Mouse (Mus musculus) hindbrain, embryonic 10.5 days (tissue): ENCODE measurements around the gene Ralgapa1. TPM values are rescaled to one million over a fixed set of nuclear protein-coding genes. Genes with fewer than 3 reads are reported as not detected.
"Not testable (repeated sequence)": the region's sequence is repeated elsewhere in the genome, so short reads cannot be mapped to it uniquely, and the experiment has no call there.

ENCODE experiments used
- DNase-seq: peaks from one replicate; pipeline ENCODE4 v3.0.0-alpha.2; 2017; ENCODE audit warnings: low spot score
- H3K27ac ChIP-seq: fragments of 300-500 bp; sonication (generic); 2 replicates; pipeline ENCODE4 v1.5.1; 2016; ENCODE audit warnings: mild to moderate bottlenecking, moderate library complexity
- H3K27me3 ChIP-seq: fragments of 300-500 bp; sonication (generic); 2 replicates; pipeline ENCODE4 v1.6.1; 2016; ENCODE audit warnings: mild to moderate bottlenecking; ENCODE audit not compliant: poor library complexity, insufficient read depth, severe bottlenecking
- H3K36me3 ChIP-seq: fragments of 300-500 bp; sonication (generic); 2 replicates; pipeline ENCODE4 v1.6.1; 2016; ENCODE audit warnings: mild to moderate bottlenecking, moderate library complexity
- H3K4me1 ChIP-seq: fragments of 300-500 bp; sonication (generic); replicated peaks from 2 replicates; pipeline ENCODE4 v1.6.1; 2016; ENCODE audit warnings: mild to moderate bottlenecking
- H3K4me3 ChIP-seq: fragments of 300-500 bp; sonication (generic); 2 replicates; pipeline ENCODE4 v1.5.1; 2016; ENCODE audit warnings: mild to moderate bottlenecking, moderate library complexity
- H3K9me3 ChIP-seq: fragments of 300-500 bp; sonication (generic); 2 replicates; pipeline ENCODE4 v1.6.1; 2016; ENCODE audit warnings: mild to moderate bottlenecking, moderate library complexity
- WGBS: fragments of 180-500 bp; shearing (Covaris S2); methylation state at CpG from one replicate; pipeline ENCODE4 v1.1.7; 2016; 5-methylcytosine and 5-hydroxymethylcytosine counted together
- polyA plus RNA-seq: library from polyadenylated mRNA; unstranded; fragments of >200 nt; fragmentation: Nextera tagmentation; extraction: Ambion mirVana; gene quantifications from 2 replicates; pipeline ENCODE4 v1.2.1, GENCODE M21; 2016

The Ralgapa1 gene
- polyA plus RNA-seq, 1 experiment from 2014 or later: 11.7 TPM

DNA sequence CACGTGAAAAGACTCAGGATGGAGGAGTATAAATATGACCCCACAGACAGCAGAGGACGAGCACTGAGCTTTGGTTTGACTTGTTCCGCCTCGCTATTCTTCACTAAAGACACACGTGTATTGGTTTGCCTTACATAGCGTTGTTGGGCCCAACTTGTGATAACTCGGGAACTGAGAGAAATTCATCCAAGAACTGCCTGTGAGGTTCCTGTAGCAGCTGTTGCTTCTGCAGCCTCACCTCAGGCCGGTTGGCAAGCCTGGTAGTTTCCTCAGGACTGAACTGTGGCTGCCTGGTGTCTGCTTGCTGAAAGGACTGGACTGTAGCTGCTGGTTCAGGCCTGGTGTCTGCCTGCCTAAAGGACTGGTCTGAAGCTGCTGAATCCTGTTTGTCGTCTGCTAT is 250.3 kb downstream of the Ralgapa1 start:
- H3K4me3 ChIP-seq: no peak overlapping the region
- H3K4me1 ChIP-seq: peaks cover 9% of the 10 kb centered on the region
- WGBS: 88% methylated on average over 9 of the region's 9 CpGs
- no peaks in the 10 kb centered on the region for H3K36me3 ChIP-seq
- no peak for DNase-seq
- no peaks in the 10 kb centered on the region for H3K9me3 ChIP-seq
- H3K27me3 ChIP-seq: no peaks in the 10 kb centered on the region; the same call in 1 of the 2 replicates
- no peak overlapping the region for H3K27ac ChIP-seq

DNA sequence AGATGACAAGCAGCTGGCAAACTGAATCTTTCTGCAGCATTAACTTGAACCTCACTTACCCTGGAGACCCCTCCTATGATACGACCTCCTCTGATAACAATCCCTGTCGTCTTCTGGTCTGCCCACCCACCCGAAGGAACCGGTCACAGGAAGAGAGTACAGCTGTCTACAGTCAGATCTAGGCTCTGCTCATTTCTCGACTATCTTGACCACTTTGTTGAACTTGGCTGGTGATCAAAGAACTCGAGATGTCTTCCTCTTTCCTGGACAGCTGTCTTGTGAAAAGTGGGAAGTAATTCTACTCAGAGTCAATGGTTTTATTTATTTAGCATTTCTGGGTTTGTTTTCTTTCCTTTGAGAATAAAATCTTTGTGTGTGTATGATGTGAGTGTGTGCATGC is 251.3 kb downstream of the Ralgapa1 start:
- H3K27ac ChIP-seq: no peak overlapping the region
- H3K4me1 ChIP-seq: peaks cover 9% of the 10 kb centered on the region
- DNase-seq: no peak
- H3K4me3 ChIP-seq: no peak overlapping the region
- H3K36me3 ChIP-seq: no peaks in the 10 kb centered on the region
- WGBS: 84% methylated on average over 6 of the region's 6 CpGs
- H3K9me3 ChIP-seq: no peaks in the 10 kb centered on the region
- H3K27me3 ChIP-seq: no peaks in the 10 kb centered on the region; the same call in 1 of the 2 replicates

DNA sequence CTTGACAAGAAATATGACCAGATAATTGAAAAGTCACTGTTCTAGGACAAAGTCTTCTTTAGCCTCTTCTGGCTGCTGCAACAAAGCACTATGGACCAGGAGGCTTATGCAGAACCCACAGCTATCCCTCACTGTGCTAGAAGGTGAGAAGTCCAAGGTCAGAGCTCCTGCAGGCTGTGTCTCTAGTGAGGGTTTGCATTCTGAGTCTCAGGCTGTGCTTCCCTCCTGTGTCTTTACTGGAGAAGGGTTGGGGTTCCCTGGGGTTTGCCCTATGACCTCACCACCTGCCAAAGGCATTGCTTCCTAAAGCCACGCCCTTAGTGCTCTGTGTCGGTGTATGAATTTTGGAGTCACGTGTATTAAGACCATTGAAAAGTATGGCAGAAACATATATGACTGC is 252.5 kb downstream of the Ralgapa1 start:
- no peaks in the 10 kb centered on the region for H3K27me3 ChIP-seq
- DNase-seq: no peak

DNA sequence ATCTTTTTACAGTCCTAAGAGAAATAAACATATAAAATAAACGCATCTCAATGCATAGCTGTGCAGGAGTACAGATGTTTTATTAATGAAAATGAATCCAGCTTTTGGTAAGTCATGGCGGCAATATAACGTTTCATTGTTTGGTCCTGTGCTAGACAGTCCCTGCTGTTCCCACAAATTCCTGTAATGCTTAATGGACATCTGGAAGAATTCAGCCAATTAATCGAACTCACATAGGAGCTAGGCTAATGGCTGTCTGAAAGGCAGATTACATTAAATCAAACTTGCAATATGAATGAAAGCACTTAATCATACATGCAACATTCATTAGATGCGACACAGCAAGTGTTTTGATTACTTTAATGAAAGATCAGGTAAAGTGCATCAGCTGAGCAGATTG is 254.1 kb downstream of the Ralgapa1 start:
- Histone ChIP-seq H3K9me3 (no peaks in the 10 kb centered on the region), H3K4me3 (no peak overlapping the region), H3K4me1 (no peaks in the 10 kb centered on the region), H3K27ac (no peak overlapping the region), H3K36me3 (no peaks in the 10 kb centered on the region), H3K27me3 (no peaks in the 10 kb centered on the region)
- WGBS: 88% methylated on average over 5 of the region's 5 CpGs
- no peak for DNase-seq

More for the DNA sequence above, 252.5 kb downstream of the Ralgapa1 start:
- Histone ChIP-seq H3K4me3 (no peak overlapping the region), H3K36me3 (no peaks in the 10 kb centered on the region), H3K27ac (no peak overlapping the region), H3K4me1 (peaks cover 1% of the 10 kb centered on the region; the same call in 1 of the 2 replicates), H3K9me3 (no peaks in the 10 kb centered on the region)
- WGBS: 84% methylated on average over 3 of the region's 3 CpGs

DNA sequence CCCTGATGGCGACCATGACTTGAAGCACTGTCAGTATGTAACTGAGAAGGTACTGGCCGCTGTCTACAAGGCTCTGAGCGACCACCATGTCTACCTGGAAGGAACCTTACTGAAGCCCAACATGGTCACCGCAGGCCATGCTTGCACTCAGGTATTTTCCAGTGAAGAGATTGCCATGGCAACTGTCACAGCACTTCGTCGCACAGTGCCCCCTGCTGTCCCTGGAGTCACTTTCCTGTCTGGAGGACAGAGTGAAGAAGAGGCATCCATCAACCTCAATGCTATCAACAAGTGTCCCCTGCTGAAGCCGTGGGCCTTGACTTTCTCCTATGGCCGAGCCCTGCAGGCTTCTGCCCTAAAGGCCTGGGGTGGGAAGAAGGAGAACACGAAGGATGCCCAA is 255.1 kb downstream of the Ralgapa1 start:
- H3K27me3 ChIP-seq: no peaks in the 10 kb centered on the region
- WGBS: 76% methylated on average over 9 of the region's 9 CpGs
- no peak overlapping the region for H3K4me3 ChIP-seq
- H3K4me1 ChIP-seq: no peaks in the 10 kb centered on the region
- no peak for DNase-seq
- H3K9me3 ChIP-seq: no peaks in the 10 kb centered on the region
- H3K27ac ChIP-seq: no peak overlapping the region
- H3K36me3 ChIP-seq: no peaks in the 10 kb centered on the region

DNA sequence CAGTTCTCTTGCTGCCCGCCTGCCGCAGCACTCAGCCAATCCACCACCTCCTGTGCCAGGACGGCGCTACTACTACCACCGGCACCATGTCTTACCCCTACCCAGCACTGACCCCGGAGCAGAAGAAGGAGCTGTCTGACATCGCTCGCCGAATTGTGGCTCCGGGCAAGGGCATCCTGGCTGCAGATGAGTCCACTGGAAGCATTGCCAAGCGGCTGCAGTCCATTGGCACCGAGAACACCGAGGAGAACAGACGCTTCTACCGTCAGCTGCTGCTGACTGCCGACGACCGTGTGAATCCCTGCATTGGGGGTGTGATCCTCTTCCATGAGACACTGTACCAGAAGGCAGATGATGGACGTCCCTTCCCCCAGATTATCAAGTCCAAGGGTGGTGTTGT is 255.8 kb downstream of the Ralgapa1 start, which contains the start of gene Aldoart2:
Aldoart2 (plus strand) TSS at position 34 of the 400 bp plus-strand sequence.
- Histone ChIP-seq H3K27ac (no peak within 1 kb of the TSS), H3K9me3 (no peaks in the 10 kb centered on the region), H3K4me3 (no peak within 1 kb of the TSS), H3K27me3 (no peaks in the 10 kb centered on the region), H3K4me1 (peaks cover 4% of the 10 kb centered on the region), H3K36me3 (no peaks in the 10 kb centered on the region)
- 97% methylated on average over 19 of the region's 19 CpGs for WGBS
- DNase-seq: no peak

DNA sequence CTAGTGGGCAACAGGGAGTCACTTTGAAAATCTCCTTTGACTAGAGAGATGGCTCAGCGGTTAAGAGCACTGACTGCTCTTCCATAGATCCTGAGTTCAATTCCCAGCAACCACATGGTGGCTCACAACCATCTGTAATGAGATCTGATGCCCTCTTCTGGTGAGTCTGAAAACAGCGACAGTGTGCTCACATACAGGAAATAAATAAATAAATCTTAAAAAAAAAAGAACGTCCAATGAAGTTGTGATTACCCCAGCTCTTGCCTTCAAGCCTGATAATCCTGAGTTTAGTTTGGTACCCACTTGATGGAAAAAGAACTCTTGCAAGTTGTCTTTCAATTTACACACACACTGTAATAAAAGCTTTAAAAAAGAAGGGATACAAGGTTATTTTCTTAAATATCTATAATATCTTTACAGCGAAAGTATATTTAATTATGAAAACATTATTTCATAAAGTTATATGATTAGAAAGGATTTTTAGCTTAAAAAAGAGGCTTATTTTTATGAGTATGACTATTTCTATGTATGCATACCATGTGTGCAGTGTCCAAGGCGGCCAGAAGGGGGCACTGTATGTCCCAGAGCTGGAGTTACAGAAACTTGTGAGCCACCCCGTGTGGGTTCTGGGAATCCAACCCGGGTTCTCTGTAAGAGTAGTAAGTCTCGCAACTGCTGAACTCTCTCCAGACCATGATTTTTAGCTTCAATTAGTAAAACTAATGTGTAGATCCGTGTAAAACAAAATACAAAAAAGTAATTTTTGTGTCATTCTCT is 256.6 kb downstream of the Ralgapa1 start:
- no peaks in the 10 kb centered on the region for H3K36me3 ChIP-seq
- no peak overlapping the region for H3K4me3 ChIP-seq
- no peaks in the 10 kb centered on the region for H3K27me3 ChIP-seq
- H3K4me1 ChIP-seq: peaks cover 12% of the 10 kb centered on the region
- DNase-seq: no peak
- 87% methylated on average over 9 of the region's 9 CpGs for WGBS
- H3K27ac ChIP-seq: no peak overlapping the region
- H3K9me3 ChIP-seq: no peaks in the 10 kb centered on the region

DNA sequence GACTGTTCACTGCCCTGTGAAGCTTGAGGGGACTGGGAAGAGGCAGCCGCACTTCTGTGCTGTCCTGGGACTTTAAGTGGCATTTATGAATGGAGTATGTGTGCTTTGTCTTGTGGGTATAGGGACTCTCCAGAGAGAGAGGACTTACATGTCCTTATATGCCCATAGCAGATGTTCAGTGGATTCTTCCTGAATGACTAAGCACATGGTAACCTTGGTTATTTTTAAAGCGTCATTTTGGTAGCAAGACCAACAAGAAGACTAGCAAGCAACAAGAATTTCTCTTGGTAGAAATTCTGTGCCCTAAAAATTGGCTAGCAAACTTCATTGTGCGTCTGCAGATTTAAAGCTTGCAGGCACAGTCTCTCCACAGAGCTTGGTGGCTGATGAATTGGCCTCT is 257.2 kb downstream of the Ralgapa1 start:
- 92% methylated on average over 3 of the region's 3 CpGs for WGBS

DNA sequence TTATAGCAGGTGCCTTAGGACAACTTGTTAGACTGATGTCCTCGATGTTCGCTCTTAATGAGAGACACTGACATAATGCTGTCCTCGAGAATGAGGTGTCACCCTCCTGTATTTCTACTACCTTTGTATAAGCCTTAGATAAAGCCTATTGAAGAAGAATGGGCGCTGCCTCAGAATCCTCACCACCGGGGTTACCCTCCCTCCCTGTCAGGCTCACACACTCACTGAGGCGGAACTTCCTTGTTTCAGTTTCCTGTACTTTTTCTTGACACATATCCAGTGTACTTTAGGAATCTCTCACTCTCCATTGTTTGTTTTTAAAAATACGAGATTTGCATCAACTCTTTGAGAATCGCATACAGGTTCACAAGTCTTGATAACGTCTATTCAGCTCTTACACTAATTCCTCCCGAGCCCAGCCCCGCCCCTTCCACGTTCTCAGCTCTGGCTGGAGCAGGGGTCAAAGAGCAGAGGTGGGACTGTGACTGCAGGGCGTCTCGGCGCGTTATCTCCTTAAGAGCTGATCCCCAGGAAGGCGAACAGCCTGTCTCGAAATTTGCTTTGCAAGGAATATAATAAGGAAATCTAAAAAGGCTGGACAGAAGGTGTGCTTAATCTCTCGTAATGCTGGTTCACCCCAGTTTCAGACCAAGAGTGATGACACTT is 260.8 kb downstream of the Ralgapa1 start:
- Histone ChIP-seq H3K27me3 (no peaks in the 10 kb centered on the region), H3K27ac (peak overlapping the region; percentile 40; the same call in 1 of the 2 replicates), H3K36me3 (no peaks in the 10 kb centered on the region), H3K4me1 (peaks cover 12% of the 10 kb centered on the region), H3K4me3 (peak overlapping the region; percentile 50), H3K9me3 (no peaks in the 10 kb centered on the region)
- peak; percentile 15 for DNase-seq
- WGBS: 11% methylated on average over 19 of the region's 19 CpGs

More for the DNA sequence above, 257.2 kb downstream of the Ralgapa1 start:
- no peak for DNase-seq
- H3K4me1 ChIP-seq: peaks cover 12% of the 10 kb centered on the region
- H3K27me3 ChIP-seq: no peaks in the 10 kb centered on the region
- H3K27ac ChIP-seq: no peak overlapping the region
- H3K4me3 ChIP-seq: no peak overlapping the region
- no peaks in the 10 kb centered on the region for H3K9me3 ChIP-seq
- H3K36me3 ChIP-seq: no peaks in the 10 kb centered on the region

DNA sequence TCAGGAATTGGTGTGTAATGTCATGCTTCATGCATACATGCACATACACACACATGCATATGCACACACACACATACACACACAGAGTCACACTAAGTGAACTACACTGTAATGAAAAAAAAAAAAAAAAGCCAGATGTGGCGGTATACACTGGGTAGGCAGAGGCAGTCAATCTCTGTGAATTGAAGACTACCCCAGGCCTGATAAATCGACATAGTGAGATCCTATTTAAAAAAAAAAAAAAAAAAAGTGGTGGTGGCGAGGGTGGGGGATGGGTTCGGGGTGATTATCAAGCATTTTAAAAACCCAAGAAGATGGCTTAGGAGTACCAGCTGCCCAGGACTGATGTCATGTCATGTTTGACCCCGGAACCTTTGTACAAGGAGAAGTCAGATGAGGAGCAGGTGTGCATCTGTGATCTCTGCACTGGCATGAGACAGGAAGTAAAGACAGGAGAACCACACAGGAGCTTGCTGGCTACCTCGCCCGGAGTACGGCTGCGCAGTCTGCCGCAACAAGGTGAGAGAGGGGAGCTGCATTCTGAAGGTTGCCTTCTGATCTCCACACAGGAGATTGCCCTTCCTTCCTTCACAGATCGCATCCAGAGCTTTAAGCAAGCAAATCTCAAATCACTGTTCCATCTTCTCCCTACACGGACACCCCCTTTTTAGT is 261.6 kb downstream of the Ralgapa1 start:
- H3K4me1 ChIP-seq: peaks cover 12% of the 10 kb centered on the region
- H3K27me3 ChIP-seq: no peaks in the 10 kb centered on the region
- no peaks in the 10 kb centered on the region for H3K9me3 ChIP-seq
- H3K4me3 ChIP-seq: no peak overlapping the region
- WGBS: 87% methylated on average over 12 of the region's 12 CpGs
- H3K36me3 ChIP-seq: no peaks in the 10 kb centered on the region
- H3K27ac ChIP-seq: no peak overlapping the region
- DNase-seq: no peak

DNA sequence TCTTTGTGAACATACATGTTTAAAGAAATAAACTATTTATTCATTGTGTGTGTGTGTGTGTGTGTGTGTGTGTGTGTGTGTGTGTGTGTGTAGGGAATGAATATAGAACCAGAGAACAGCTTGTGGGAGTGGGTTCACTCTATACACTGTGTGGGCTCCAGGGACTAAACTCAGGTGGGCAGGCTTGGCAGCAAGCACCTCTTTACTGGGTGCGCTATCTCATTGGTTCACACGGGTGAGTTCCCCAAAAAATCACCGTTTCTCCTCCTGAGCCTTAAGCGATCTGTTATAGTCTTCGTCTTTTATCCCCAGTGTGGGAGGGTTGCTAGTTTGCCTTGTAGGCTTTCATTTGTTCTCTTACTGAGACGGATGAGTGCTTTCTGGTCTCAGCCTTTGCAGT is 263.1 kb downstream of the Ralgapa1 start:
- Histone ChIP-seq H3K4me3 (no peak overlapping the region), H3K9me3 (no peaks in the 10 kb centered on the region)
- 71% methylated on average over 6 of the region's 6 CpGs for WGBS

DNA sequence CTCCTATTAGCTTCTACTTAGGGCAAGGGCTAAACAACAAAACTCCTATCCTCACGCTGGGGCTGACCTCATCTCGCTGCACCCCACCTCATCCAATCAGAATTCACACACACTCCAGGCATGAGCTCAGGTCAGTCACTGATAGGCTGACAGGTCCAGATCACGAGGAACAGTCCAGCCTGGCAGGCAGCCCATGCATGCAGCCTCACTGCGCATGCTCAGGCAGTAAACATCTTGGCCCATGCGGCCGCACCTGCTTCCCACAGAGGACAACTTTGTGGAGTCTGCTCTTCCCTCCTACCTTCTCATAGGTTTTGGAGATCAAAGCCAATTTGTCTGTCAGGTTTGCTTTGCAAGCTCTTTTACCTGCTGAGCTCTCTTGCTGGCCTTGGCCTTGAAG is 266.1 kb downstream of the Ralgapa1 start:
- H3K4me1 ChIP-seq, DNase-seq, H3K27ac ChIP-seq, H3K27me3 ChIP-seq, H3K36me3 ChIP-seq, H3K4me3 ChIP-seq, H3K9me3 ChIP-seq: not testable (repeated sequence)
- 87% methylated on average over 6 of the region's 6 CpGs for WGBS

More for the DNA sequence above, 263.1 kb downstream of the Ralgapa1 start:
- no peak overlapping the region for H3K27ac ChIP-seq
- H3K36me3 ChIP-seq: no peaks in the 10 kb centered on the region
- peaks cover 12% of the 10 kb centered on the region for H3K4me1 ChIP-seq
- DNase-seq: no peak
- no peaks in the 10 kb centered on the region for H3K27me3 ChIP-seq
